Mouse (Mus musculus) thymus, adult 18-20 months (tissue): ENCODE measurements around the gene Cdon.
"Not testable (repeated sequence)": the region's sequence is repeated elsewhere in the genome, so short reads cannot be mapped to it uniquely, and the experiment has no call there.

Experiments used
- DNase-seq, 2 experiments: peaks; one replicate each; pipeline ENCODE4 v3.0.0; 2022; ENCODE audit warnings: mixed read lengths in 2 of 2

Gene Cdon

GRCm38 (mm10) chr9:35420805-35421719 is at the start of gene Cdon:
Gene Cdon, plus strand, starts transcription at chr9:35421128.
- DNase-seq, result peak; percentile 82 to 86

DNA sequence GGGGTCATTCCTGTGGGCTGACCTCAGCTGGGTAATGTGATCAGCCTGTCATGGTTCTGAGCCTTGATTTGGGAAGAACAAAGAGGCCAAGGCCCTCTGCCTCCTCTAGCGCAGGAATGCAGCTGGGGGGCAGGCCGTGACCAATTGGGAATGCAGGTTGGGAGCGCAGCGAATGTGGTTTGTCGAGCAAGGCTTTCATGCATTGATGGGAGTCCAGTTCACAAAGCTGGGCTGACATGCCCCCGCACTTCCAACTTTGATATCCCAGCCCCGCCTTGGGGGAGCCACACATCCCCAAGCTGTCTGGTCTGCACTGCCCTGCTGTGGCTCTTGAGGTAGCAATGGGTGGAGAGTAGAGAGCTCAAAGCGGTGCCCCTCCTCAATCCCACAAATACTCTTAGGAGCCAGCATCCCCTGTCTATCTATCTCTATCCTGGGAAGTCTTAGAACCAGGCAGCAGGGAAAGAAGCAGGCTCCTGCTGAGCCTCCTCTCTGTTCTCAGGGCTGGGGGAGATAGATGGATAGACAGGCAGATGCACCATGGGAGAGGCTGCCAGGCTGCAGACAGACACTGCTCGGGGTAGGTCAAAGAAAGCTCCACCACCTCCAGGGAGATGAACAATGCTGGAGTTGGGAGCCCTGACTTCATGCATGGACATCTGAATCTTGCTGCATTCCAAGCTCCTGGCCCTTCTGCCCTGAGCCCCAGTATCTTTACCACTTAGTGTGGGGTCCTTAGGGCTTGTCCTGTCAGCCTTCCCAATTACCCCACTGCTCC is 48.4 kb upstream of the Cdon start:
- no peak for DNase-seq

DNA sequence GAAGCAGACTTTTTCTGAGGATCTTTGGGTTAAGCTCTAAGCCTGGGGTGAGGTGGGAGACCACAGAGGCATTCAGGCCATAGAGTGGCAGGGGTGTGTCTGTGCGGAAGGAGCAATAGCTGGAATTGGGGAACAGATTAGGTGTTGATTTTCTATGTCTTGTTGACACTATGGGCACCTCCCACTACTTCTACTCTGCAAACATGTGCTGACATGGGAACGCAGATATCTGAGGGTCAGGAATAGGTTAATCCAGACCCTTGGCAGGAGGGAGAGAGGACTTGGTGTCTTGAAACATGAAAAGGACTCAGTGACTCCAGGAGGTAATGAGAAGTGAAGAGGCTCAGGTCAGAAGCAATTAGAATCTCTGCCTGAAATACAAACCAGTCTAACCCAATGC is 43.0 kb upstream of the Cdon start:
- DNase-seq, result no peak

DNA sequence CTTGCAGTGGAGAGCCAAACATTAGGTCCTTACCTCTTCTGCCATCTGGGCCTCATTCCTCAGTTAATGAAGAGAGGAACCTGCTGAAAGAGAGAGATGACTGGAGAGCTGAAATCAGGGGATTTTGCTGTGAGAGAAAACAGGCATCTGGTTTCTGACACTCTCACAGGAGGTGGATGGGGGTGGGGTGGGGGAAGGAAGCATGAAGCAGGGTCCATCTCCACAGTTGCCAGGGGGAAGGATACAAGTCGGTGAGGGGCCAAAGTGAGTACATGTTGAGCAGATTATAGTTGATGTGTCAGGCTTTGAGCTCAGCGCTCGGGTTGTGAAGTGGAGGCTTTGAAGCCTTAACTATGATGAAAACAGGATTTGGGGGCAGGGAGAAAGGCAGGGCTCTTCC is 41.9 kb upstream of the Cdon start:
- DNase-seq, result no peak

DNA sequence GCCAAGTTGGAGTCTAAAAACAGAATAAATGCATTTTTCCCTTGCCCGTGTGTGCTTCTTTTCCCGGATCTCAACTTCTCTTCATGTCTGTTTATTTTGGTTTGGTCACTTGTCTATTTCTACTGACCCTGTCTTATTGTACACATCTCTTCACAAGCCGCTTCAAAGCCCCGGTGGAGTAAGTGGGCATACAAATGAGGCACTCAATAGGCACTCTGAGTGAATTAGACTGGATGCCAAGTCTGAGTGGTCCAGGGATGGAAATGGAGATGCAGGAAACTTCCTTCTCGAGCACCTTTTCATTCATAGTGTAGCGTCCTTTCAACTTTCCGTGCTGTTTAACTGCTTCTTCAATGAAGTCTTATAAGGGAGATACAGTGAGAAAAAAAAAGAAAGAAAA is 21.0 kb upstream of the Cdon start:
- DNase-seq, result no peak

- no peak for DNase-seq
These were observed 20.5 kb upstream of the Cdon start for GRCm38 (mm10) chr9:35400398-35400797.

DNA sequence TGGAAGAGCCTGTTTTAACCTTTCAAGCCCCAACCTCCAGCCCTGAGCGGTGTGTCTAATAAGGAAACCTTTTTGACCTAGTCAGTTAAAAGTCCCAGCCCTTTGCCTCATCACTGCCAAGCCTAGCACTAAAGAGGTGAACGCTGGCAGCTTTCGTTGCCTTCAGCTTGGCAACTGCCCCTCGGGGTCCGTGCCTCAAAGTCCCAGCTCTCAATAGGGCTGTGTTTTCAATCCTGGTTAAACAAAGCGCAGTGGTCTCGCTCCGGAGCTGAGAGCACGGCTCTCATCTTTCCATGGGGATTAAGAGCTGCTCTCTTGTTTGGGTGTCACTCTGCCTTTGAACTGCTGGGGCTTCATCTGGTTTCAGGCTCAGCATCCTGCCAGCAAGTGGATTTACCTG is 20.1 kb upstream of the Cdon start:
- DNase-seq, result no peak

DNA sequence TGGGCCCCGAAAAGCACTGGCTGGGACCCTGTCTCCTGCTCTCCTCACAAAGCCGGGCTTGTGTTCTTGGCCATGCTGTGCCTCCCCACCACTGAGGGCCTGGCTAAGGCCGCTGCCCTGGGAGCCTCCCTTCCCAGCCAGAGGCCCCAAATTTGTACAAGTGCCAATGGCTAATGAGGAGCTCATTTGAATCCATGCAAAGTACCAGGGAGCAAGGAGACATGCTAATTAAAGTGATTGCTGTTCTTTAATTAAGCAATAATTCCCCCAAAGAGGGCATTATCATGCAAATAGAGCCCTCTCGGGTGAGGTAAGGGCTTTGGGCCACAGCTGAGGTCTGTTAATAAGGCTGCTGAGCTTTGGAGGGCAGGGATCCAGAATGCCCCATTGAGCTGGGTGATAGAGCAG is 18.3 kb upstream of the Cdon start:
- DNase-seq, result no peak

DNA sequence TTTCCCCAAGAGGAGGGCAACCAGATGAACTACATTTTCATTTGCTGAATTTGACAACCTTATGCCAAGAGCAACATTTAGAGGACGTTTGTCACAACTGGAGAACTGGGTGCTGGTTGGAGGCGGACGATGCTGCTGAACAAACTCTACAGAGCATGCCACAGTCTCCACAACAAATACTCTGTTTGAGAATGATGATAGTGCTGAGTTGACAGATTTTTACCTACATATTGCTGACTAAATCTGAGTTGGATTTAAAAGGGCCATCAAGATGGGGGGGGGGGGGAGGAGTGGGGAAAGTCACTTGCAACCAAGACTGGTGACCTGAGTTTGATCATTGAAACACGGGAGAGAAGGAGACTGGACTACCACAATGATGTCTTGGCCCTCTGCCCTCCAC is 17.4 kb upstream of the Cdon start:
- DNase-seq, result no peak

DNA sequence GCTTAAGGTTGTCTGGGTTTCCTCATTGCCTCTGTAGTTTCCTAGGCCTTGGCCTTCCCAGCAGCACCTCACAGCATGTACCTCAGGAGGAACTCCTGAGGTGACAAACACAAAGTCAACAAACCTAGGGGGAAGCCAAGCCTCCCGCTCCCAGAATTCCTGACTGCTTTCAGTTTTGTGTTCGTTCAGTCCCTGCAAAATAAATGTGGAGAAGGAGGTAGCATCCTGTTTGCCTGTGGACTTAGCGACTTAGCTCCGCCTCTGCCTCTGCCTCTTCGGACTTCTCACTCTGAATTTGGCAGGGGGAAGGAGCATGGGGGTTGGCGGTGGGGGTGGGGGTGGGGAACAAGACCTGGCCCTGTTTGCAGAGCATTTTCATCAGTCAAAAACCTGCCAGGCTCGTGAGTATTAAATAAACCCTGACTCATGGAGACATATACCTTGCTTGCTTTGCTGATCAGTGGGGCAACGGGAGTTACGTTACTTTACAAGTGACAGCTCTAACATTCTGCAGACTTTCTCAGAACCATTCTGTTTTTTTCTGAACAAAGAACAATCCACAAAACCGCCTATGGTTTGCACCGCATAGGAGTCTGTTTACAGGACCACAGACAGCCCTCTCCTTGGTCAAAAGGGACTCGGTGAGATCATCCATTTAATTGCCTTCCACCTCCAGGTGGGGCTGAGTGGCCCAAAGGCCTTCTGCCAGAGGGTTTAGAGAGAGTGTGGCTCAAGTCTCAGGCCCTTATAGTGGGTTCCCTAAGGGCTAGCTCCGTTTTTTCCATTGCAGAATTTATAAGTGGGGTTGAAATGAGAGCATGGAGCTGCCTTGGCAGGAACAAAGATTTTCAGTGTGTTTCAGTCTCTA is 15.7 kb upstream of the Cdon start:
- DNase-seq, result no peak

DNA sequence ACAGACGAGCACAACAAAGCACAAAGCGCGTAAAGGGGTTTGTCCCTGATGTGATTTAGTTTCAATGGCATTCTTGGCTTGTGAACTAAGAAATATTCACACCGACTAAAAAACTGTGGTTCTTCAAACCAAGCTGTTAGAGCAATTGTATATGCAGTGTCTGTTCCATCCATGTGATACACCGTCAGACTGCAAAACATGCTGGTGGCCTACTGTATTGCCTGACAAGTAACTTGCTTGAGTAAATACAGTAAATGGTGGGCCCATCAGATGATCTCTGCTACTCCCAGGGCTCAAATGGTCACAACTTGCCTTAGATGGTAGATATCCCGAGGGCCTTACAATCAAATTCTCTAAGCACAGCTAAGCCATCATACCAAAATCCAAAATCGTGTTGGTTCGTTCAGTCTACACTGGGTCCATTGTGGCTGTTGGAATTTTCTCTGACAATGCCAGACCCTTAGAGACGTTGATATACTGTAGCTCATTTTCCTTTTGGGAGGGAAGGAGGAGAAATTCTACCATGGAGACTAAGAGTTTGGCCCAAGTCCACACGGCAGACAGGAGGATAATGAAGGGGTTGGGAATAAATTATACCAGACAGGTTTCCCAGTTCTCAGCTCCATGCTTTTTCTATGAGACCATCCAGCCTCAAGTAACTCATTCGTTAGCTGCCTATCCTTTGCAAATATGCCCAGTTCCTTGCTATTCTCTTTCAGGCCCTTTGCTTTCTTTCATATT is 9.5 kb upstream of the Cdon start:
- DNase-seq, result no peak

GRCm38 (mm10) chr9:35411975-35412374 is 9.0 kb upstream of the Cdon start:
- DNase-seq, result no peak

- peak in 1 of 2 experiments; percentile 64 for DNase-seq
These were observed 855 bp downstream of the Cdon start for GRCm38 (mm10) chr9:35421730-35422235.

GRCm38 (mm10) chr9:35422405-35422941 is 1.5 kb downstream of the Cdon start:
- no peak for DNase-seq

DNA sequence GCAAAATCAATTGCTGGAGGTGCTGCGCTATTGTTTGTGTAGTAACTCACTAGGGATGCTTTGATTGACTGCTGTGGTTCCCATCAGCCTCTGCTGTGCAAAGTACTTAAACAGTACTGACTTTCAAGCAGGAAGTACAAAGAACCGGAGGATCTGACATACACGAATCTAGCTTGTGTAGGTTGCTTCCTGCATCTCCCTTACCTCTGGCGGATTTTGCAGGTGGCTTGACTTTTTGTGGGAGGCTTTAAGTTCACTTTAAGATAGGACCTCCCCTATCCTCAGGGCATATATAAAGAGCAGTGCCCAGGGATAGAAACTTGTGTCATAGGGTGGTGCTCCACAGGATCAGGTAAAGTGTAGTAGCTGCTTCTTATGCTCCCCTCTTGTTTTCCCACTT is 2.3 kb downstream of the Cdon start:
- DNase-seq, result peak in 1 of 2 experiments; percentile 18

DNA sequence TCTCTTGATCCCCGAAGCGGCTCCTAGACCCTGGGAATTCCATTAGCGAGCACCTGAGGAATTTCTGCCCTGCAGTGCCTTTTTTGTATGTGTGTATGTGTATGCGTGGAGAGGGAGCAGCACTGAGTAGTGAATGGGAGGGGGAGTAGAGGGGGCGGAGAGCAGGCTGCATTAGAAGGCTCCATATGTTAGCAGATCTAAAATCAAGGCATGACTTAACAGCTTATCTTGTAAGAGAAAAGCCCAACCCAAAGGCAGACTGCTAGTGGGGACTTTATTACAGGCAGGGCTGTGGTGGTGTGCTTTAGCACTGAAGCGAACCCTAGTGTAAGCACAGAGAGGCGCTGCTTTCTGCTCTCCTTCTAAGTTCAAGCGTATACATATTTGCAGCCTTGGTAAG is 3.7 kb downstream of the Cdon start:
- no peak for DNase-seq

GRCm38 (mm10) chr9:35430476-35430875 is 9.5 kb downstream of the Cdon start:
- no peak for DNase-seq

GRCm38 (mm10) chr9:35431396-35431795 is 10.5 kb downstream of the Cdon start:
- DNase-seq, result no peak

DNA sequence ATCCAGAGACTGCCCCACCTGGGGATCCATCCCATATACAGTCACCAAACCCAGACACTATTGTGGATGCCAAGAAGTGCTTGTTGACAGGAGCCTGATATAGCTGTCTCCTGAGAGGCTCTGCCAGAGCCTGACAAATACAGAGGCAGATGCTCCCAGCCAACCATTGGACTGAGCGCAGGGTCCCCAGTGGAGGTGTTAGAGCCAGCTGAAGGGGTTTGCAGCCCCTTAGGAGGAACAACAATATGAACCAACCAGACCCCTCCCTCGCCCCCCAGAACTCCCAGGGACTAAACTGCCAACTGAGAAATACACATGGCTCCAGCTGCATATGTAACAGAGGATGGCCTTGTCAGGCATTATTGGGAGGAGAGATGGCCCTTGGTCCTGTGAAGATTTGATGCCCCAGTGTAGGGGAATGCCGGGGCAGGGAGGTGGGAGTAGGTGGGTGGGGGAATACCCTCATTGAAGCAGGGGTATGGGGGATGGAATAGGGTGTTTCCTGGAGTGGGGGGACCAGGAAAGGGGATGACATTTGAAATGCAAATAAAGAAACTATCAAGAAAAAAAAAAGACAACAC is 11.9 kb downstream of the Cdon start:
- not testable (repeated sequence) for DNase-seq

DNA sequence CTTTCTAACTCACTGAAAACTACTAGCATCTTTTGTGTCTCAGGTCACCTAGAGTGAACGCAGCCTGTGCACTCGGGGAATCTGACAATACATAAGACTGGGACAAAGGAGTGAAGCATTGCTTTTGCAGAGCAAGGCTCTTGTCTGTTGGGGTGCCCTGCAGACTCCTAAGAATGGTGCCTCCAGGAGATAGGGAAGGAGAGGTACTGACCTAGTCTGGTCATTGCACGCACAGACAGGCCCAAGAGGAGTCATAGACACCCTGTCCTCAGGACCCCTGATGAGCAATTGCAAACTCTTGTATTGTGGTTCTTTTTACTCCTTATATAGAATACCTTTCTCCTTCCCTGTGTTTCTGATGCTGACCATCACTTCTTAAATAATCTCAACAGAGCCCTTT is 13.4 kb downstream of the Cdon start:
- no peak for DNase-seq

- DNase-seq, result no peak
These were observed 14.6 kb downstream of the Cdon start for GRCm38 (mm10) chr9:35435565-35435964.
